Mouse (Mus musculus) neural tube, postnatal 0 days (tissue): ENCODE results near the gene Olfr1493-ps1. TPM values are rescaled to one million over a fixed set of nuclear protein-coding genes. Genes with fewer than 3 reads are reported as not detected.

Experiments used
- polyA plus RNA-seq: library from polyadenylated mRNA; unstranded; fragments of >200 nt; fragmentation: Nextera tagmentation; extraction: Ambion mirVana; gene quantifications from 2 replicates; pipeline ENCODE4 v1.2.1, GENCODE M21; 2015

The Olfr1493-ps1 gene
- not detected in 2 replicates for polyA plus RNA-seq

DNA sequence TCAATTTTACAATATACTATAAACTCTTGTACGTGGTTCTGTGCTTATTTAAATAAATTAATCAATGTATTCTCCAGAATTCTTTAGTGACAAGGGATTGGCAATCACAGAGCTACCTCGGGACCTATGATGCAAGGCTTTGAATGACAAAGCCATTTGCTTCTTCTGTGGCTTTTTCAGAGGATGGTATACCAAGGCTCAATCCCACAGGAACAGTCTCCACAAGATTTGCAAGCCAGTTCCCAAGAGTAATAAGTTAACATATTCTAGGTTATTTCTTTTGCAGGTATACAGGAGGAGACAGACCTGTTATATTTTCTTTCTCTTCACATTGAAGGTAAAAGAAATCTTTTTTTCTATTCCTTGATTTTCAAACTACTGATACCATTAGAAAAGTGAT lies at the start of gene Olfr1493-ps1:
Olfr1493-ps1 (plus strand) TSS at position 301 of the 400 bp plus-strand sequence.

DNA sequence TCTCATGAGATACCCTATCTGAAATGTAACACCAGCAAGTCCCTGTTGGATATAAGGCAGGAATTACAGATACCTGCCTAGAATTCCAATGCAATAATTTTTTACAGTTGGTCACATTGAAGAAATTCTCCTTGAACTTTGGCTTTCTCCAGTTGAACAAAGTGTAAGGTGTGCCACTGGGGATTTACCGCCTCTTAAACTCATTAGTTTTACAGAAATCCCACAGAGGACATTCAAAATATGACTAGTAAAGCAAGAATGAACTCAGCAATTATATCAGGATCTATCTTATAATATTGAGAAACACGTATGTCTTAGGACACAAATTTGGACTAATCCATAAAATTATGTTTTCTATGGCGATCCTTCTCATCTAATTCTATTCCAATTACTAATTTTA lies 26.1 kb upstream of the Olfr1493-ps1 start, which contains the start of gene Olfr1491:
Olfr1491 (plus strand) TSS at position 301 of the 400 bp plus-strand sequence.

DNA sequence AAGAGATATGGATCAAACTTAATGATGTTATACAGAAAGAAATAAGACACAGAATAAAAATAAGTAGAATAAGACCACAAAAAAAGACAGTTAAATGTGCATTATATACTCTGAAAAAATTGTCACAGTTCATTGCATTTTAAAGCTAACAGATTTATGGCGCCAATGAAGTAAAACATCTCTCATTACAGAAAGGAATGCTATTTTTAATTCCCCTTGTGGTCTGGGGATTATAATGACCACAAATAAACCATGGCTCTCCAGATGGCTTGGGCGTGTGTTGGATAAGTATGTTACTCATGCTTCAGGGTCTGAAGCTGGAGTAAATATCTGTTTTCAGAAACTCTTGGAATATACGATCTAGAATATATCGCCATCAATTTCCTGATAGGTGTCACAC lies 16.4 kb downstream of the Olfr1493-ps1 start, which contains the start of gene Olfr1494:
Olfr1494 (plus strand) TSS at position 301 of the 400 bp plus-strand sequence.

DNA sequence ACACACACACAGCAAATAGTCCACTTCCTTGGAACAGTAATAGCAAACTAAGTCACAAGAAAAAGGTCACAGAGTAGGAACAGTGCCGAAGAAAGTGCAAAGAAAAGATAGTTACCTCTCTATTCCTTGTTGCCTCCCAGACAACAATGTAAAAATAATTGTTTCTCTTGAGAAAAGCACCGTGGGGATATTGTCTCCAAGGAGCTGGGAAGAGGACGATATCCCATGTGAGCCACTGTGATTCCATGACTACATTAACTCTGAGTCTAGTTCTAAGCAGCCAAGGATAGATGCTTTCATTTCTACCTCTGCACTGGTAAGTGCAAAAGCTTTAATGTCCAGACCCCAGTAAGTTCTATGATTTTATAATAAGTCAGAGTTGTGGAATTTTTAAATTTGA lies 41.2 kb downstream of the Olfr1493-ps1 start, which contains the start of gene Olfr1495:
Olfr1495 (plus strand) TSS at position 301 of the 400 bp plus-strand sequence.

DNA sequence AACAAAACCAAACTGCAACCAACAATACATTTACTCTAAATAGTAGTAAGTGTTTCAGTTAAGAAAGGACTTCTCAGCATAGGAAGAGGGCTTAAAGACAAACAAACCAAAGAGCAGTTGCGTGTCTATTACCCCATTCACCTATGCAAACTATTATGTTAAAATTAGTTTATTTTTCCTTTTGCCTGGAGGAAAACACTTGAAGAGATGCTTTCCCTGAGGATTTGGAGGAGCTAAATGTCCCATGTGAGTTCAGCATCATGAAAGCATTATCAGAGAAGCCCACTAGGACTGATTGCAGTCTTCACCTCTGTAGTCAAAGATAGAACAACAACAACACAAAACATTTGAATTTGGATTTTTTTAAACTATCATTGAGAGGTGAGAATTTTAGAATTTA lies 54.5 kb downstream of the Olfr1493-ps1 start, which contains the start of gene Olfr1496:
Olfr1496 (plus strand) TSS at position 301 of the 400 bp plus-strand sequence.

Other genes starting within 250 kb of the Olfr1493-ps1 start
- not detected in 2 replicates for gene Olfr1475, start 243.1 kb upstream of the Olfr1493-ps1 start, polyA plus RNA-seq
- not detected in 2 replicates for gene Olfr1477, start 222.7 kb upstream of the Olfr1493-ps1 start, polyA plus RNA-seq
- not detected in 2 replicates for gene Olfr1480, start 195.4 kb upstream of the Olfr1493-ps1 start, polyA plus RNA-seq
- gene Olfr1484, start 139.8 kb upstream of the Olfr1493-ps1 start, polyA plus RNA-seq = not detected in 2 replicates
- not detected in 2 replicates for gene Olfr1487, start 105.9 kb upstream of the Olfr1493-ps1 start, polyA plus RNA-seq
- gene Olfr1489, start 91.7 kb upstream of the Olfr1493-ps1 start, polyA plus RNA-seq = not detected in 2 replicates
- not detected in 2 replicates for gene Olfr1490, start 72.2 kb upstream of the Olfr1493-ps1 start, polyA plus RNA-seq
- not detected in 2 replicates for gene Olfr1491, start 26.0 kb upstream of the Olfr1493-ps1 start, polyA plus RNA-seq
- not detected in 2 replicates for gene Olfr1494, start 16.4 kb downstream of the Olfr1493-ps1 start, polyA plus RNA-seq
- gene Olfr1495, start 41.3 kb downstream of the Olfr1493-ps1 start, polyA plus RNA-seq = not detected in 2 replicates
- not detected in 2 replicates for gene Olfr1496, start 54.6 kb downstream of the Olfr1493-ps1 start, polyA plus RNA-seq
- not detected in 2 replicates for gene Olfr1497, start 74.9 kb downstream of the Olfr1493-ps1 start, polyA plus RNA-seq
- gene Olfr1499, start 96.2 kb downstream of the Olfr1493-ps1 start, polyA plus RNA-seq = not detected in 2 replicates
- not detected in 2 replicates for gene Olfr1500, start 107.2 kb downstream of the Olfr1493-ps1 start, polyA plus RNA-seq
- not detected in 2 replicates for gene Olfr1501, start 127.4 kb downstream of the Olfr1493-ps1 start, polyA plus RNA-seq
- not detected in 2 replicates for gene Olfr1502, start 138.5 kb downstream of the Olfr1493-ps1 start, polyA plus RNA-seq
- gene Olfr1504, start 174.7 kb downstream of the Olfr1493-ps1 start, polyA plus RNA-seq = not detected in 2 replicates
- gene Olfr1505, start 190.3 kb downstream of the Olfr1493-ps1 start, polyA plus RNA-seq = not detected in 2 replicates